Mouse (Mus musculus) liver, adult 2 months (tissue): ENCODE results near the gene Cdkal1.

Experiments
- CTCF ChIP-seq: fragments of 200-500 bp; IDR thresholded peaks from 2 replicates; pipeline ENCODE4 v1.5.1; 2011; ENCODE audit warnings: low read depth, low read length, control low read depth
- POLR2A ChIP-seq: fragments of 200-500 bp; IDR thresholded peaks from 2 replicates; pipeline ENCODE4 v1.6.1; 2011; ENCODE audit warnings: low read length, control low read depth; ENCODE audit not compliant: insufficient read depth; ENCODE audit errors: extremely low read depth

- TF ChIP-seq CTCF (no peak), POLR2A (no peak)
These were observed 217.2 kb downstream of the Cdkal1 start for GRCm38 (mm10) chr13:29638303-29638702.
